Mouse (Mus musculus) liver, adult 2 months (tissue): ENCODE results near the gene Gm16867.
"Not testable (repeated sequence)": the region's sequence is repeated elsewhere in the genome, so short reads cannot be mapped to it uniquely, and the experiment has no call there.

Experiments used
- CTCF ChIP-seq: fragments of 200-500 bp; IDR thresholded peaks from 2 replicates; pipeline ENCODE4 v1.5.1; 2011; ENCODE audit warnings: low read depth, low read length, control low read depth
- POLR2A ChIP-seq: fragments of 200-500 bp; IDR thresholded peaks from 2 replicates; pipeline ENCODE4 v1.6.1; 2011; ENCODE audit warnings: low read length, control low read depth; ENCODE audit not compliant: insufficient read depth; ENCODE audit errors: extremely low read depth

DNA sequence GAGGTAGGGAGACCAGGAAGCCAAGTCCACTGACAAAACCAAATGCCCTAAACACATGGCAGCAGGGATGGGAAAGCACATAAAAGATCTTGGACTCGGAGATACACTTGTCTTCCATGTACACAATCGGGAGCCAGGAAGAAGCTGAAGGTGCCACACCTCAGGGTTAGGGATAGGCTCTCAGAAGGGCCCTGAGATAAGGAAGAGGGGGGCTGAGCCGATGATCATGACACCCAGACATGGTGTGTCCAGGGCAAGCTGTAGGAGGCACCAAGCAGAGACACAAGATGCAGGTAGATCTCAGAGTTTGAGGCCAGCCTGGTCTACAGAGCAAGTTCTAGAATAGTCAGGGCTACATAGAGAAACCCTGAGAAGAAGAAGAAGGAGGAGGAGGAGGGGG lies 8.6 kb downstream of the Gm16867 start:
- not testable (repeated sequence) for TF ChIP-seq POLR2A, CTCF
